Mouse (Mus musculus): ENCODE measurements around the gene Exoc3l2. TPM values are rescaled to one million over a fixed set of nuclear protein-coding genes. Genes with fewer than 3 reads are reported as not detected.

Exoc3l2 gene
- polyA plus RNA-seq, 1 experiment from 2014 or later: 0.19 TPM

GRCm38 (mm10) chr7:19460500-19460899, 2.6 kb upstream of the Exoc3l2 start:
- H3K4me1 ChIP-seq (replicated peaks; ENCODE audit: control insufficient read depth, insufficient read depth, low read length): peaks cover 30% of the 10 kb centered on the region
- H3K4me2 ChIP-seq (ENCODE audit: low read length): no peak overlapping the region
- no peak overlapping the region for H3K27ac ChIP-seq (ENCODE audit: low read length)
- no peak overlapping the region for H3K4me3 ChIP-seq (replicated peaks; ENCODE audit: low read length)
- peaks cover 2% of the 10 kb centered on the region; the same call in 1 of the 2 replicates for H3K36me3 ChIP-seq (ENCODE audit: control insufficient read depth, insufficient read depth)
- H3K27me3 ChIP-seq (replicated peaks; ENCODE audit: control insufficient read depth, insufficient read depth, low read length): no peaks in the 10 kb centered on the region; the same call in 1 of the 2 replicates
- WGBS: 81% methylated on average over 1 of the region's 1 CpGs
- no peak overlapping the region for H3K9ac ChIP-seq (replicated peaks; ENCODE audit: low read depth, low read length)
- H3K9me3 ChIP-seq (ENCODE audit: control insufficient read depth, low read length): no peaks in the 10 kb centered on the region
- ATAC-seq: no peak

GRCm38 (mm10) chr7:19461488-19461887, 1.6 kb upstream of the Exoc3l2 start:
- Histone ChIP-seq H3K27ac (ENCODE audit: low read length) (no peak overlapping the region), H3K4me2 (ENCODE audit: low read length) (no peak overlapping the region), H3K9ac (replicated peaks; ENCODE audit: low read depth, low read length) (no peak overlapping the region), H3K36me3 (ENCODE audit: control insufficient read depth, insufficient read depth) (no peaks in the 10 kb centered on the region), H3K27me3 (replicated peaks; ENCODE audit: control insufficient read depth, insufficient read depth, low read length) (no peaks in the 10 kb centered on the region; the same call in 1 of the 2 replicates), H3K9me3 (ENCODE audit: control insufficient read depth, low read length) (no peaks in the 10 kb centered on the region), H3K4me1 (replicated peaks; ENCODE audit: control insufficient read depth, insufficient read depth, low read length) (peaks cover 22% of the 10 kb centered on the region), H3K4me3 (replicated peaks; ENCODE audit: low read length) (no peak overlapping the region)
- no peak for ATAC-seq
- WGBS: 5% methylated on average over 6 of the region's 6 CpGs

DNA sequence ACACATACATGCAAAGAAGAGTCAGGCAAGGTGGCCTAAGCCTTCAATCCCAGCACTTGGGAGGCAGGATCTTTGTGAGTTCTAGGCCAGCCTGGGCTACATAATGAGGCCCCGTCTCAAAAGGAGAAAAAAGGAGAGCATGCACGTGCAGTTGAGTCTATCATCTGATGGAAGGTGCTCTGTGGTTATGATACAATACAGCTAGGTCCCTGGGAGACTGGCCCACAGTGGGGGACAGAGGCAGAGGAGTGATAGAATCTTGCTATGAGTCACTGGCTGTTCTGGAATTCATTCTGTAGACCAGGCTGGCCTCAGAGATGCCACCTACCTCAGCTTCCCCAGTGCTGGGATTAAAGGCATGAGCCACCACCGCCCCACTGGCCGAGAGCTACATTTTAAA, 688 bp upstream of the Exoc3l2 start:
- H3K36me3 ChIP-seq (ENCODE audit: control insufficient read depth, insufficient read depth): no peaks in the 10 kb centered on the region
- ATAC-seq: no peak
- peaks cover 7% of the 10 kb centered on the region for H3K27me3 ChIP-seq (replicated peaks; ENCODE audit: control insufficient read depth, insufficient read depth, low read length)
- 66% methylated on average over 4 of the region's 4 CpGs for WGBS
- H3K4me3 ChIP-seq (replicated peaks; ENCODE audit: low read length): no peak overlapping the region
- H3K4me1 ChIP-seq (replicated peaks; ENCODE audit: control insufficient read depth, insufficient read depth, low read length): peaks cover 12% of the 10 kb centered on the region
- no peak overlapping the region for H3K4me2 ChIP-seq (ENCODE audit: low read length)
- no peak overlapping the region for H3K27ac ChIP-seq (ENCODE audit: low read length)
- H3K9ac ChIP-seq (replicated peaks; ENCODE audit: low read depth, low read length): no peak overlapping the region
- H3K9me3 ChIP-seq (ENCODE audit: control insufficient read depth, low read length): no peaks in the 10 kb centered on the region

DNA sequence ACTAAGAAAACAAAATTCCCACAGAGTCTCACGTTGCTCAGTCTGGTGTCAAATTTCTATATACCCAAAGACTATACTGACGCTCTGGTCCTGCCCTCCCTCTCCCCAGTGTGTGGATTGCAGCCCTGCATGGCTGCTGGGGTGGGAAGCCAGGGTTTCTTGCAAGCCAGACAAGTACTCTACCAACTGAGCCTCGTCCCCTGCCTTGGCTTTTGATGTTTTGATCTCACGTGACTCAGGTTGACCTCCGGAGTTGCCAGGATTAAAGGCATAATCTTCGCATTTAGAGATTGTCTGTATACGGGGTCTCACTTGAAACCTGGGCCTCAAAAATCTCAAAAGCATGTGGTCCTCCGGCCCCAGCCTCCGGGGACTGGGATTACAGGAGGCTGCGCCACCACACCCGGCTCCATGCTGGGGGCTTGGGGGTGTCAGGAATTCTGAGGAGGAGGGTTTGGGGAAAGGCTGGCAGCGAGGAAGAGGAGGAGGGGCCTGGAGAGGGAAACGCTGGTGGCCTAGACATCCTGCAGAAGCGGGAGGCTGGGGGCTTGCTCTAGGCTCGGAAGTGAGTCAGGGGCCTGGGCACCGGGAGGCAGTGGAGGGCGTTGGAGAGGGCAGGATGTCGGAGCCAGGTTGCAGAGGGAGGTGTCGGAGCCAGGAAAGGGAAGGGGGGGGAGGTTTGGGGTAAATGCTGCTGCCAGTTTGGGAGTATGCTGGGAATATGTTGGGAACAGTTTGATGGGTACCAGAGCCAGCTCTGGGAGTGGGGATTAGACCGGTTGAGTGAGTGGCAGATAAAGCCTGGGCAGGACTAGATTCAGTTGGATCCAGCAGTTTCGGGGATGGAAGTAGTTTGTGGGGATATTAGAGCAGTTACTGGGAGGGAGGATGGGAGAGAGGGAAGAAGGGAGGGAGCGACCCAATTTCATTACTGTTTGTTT, 1.5 kb downstream of the Exoc3l2 start:
- WGBS: 9% methylated on average over 22 of the region's 22 CpGs
- H3K9ac ChIP-seq (replicated peaks; ENCODE audit: low read depth, low read length): no peak overlapping the region
- H3K27me3 ChIP-seq (replicated peaks; ENCODE audit: control insufficient read depth, insufficient read depth, low read length): peaks cover 21% of the 10 kb centered on the region

GRCm38 (mm10) chr7:19466602-19467145, 3.5 kb downstream of the Exoc3l2 start:
- H3K27me3 ChIP-seq (replicated peaks; ENCODE audit: control insufficient read depth, insufficient read depth, low read length): peaks cover 39% of the 10 kb centered on the region
- H3K27ac ChIP-seq (ENCODE audit: low read length): no peak overlapping the region
- no peaks in the 10 kb centered on the region for H3K9me3 ChIP-seq (ENCODE audit: control insufficient read depth, low read length)
- ATAC-seq: no peak
- 0 out of 2 replicates have a peak, but pooled peaks cover 2% of the 10 kb centered on the region for H3K4me1 ChIP-seq (replicated peaks; ENCODE audit: control insufficient read depth, insufficient read depth, low read length)
- H3K4me2 ChIP-seq (ENCODE audit: low read length): no peak overlapping the region
- no peak overlapping the region for H3K9ac ChIP-seq (replicated peaks; ENCODE audit: low read depth, low read length)
- H3K4me3 ChIP-seq (replicated peaks; ENCODE audit: low read length): no peak overlapping the region
- WGBS: 66% methylated on average over 5 of the region's 5 CpGs
- no peaks in the 10 kb centered on the region for H3K36me3 ChIP-seq (ENCODE audit: control insufficient read depth, insufficient read depth)

More for the DNA sequence above, 1.5 kb downstream of the Exoc3l2 start:
- 0 out of 2 replicates have a peak overlapping the region, but pooled peaks have one; percentile 14 for H3K4me2 ChIP-seq (ENCODE audit: low read length)
- no peak overlapping the region for H3K27ac ChIP-seq (ENCODE audit: low read length)
- H3K4me3 ChIP-seq (replicated peaks; ENCODE audit: low read length): no peak overlapping the region
- H3K4me1 ChIP-seq (replicated peaks; ENCODE audit: control insufficient read depth, insufficient read depth, low read length): peaks cover 4% of the 10 kb centered on the region
- no peaks in the 10 kb centered on the region for H3K9me3 ChIP-seq (ENCODE audit: control insufficient read depth, low read length)
- H3K36me3 ChIP-seq (ENCODE audit: control insufficient read depth, insufficient read depth): no peaks in the 10 kb centered on the region
- ATAC-seq: peak; percentile 47

- no peak overlapping the region for H3K4me2 ChIP-seq (ENCODE audit: low read length)
- 0 out of 2 replicates have a peak, but pooled peaks cover 2% of the 10 kb centered on the region for H3K4me1 ChIP-seq (replicated peaks; ENCODE audit: control insufficient read depth, insufficient read depth, low read length)
- peaks cover 48% of the 10 kb centered on the region for H3K27me3 ChIP-seq (replicated peaks; ENCODE audit: control insufficient read depth, insufficient read depth, low read length)
- no peak overlapping the region for H3K9ac ChIP-seq (replicated peaks; ENCODE audit: low read depth, low read length)
- no peaks in the 10 kb centered on the region for H3K36me3 ChIP-seq (ENCODE audit: control insufficient read depth, insufficient read depth)
- WGBS: 32% methylated on average over 6 of the region's 6 CpGs
- no peak for ATAC-seq
- H3K4me3 ChIP-seq (replicated peaks; ENCODE audit: low read length): no peak overlapping the region
- no peaks in the 10 kb centered on the region for H3K9me3 ChIP-seq (ENCODE audit: control insufficient read depth, low read length)
- no peak overlapping the region for H3K27ac ChIP-seq (ENCODE audit: low read length)
These were observed 4.5 kb downstream of the Exoc3l2 start for GRCm38 (mm10) chr7:19467638-19468037.

DNA sequence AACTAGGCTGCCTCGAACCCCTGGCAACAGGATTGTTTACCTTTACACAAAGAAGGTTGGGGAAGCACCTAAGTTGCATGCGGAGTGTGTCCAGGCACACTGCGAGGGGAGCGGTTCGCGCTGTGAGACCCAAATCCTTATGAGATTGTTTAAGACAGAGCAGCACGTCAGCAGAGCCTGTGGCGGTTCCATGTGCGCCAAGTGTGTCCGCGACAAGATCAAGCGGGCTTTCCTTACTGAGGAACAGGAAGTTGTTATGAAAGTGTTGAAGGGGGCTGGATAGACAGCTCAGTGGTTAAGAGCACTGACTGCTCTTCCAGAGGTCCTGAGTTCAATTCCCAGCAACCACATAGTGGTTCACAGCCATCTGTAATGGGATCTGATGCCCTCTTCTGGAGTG, 5.1 kb downstream of the Exoc3l2 start:
- peaks cover 54% of the 10 kb centered on the region for H3K27me3 ChIP-seq (replicated peaks; ENCODE audit: control insufficient read depth, insufficient read depth, low read length)
- H3K9ac ChIP-seq (replicated peaks; ENCODE audit: low read depth, low read length): no peak overlapping the region
- no peaks in the 10 kb centered on the region for H3K9me3 ChIP-seq (ENCODE audit: control insufficient read depth, low read length)
- H3K27ac ChIP-seq (ENCODE audit: low read length): no peak overlapping the region
- no peak overlapping the region for H3K4me3 ChIP-seq (replicated peaks; ENCODE audit: low read length)
- H3K4me1 ChIP-seq (replicated peaks; ENCODE audit: control insufficient read depth, insufficient read depth, low read length): 0 out of 2 replicates have a peak, but pooled peaks cover 2% of the 10 kb centered on the region
- 64% methylated on average over 12 of the region's 12 CpGs for WGBS
- no peak for ATAC-seq
- no peak overlapping the region for H3K4me2 ChIP-seq (ENCODE audit: low read length)
- no peaks in the 10 kb centered on the region for H3K36me3 ChIP-seq (ENCODE audit: control insufficient read depth, insufficient read depth)

DNA sequence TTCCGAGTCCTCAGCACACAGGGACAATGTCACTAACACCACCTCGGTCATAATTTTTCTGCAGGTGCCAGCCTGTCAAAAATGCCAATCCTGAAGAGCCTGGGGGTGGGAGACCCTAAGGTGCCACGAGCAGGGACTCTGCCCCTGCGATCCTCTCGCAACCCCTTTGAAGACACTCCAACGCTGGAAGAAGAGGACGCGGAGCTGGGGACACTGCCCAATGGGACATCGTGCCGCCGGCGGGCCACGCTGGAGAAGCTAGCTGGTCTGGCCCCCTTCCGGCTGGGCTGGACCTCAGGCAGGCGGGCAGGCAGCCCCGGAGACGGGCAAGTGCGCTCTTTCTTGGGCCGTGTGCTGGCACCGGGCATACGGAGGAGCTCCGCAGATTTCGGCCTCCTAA, 6.3 kb downstream of the Exoc3l2 start:
- ATAC-seq: no peak
- H3K36me3 ChIP-seq (ENCODE audit: control insufficient read depth, insufficient read depth): no peaks in the 10 kb centered on the region
- no peak overlapping the region for H3K4me3 ChIP-seq (replicated peaks; ENCODE audit: low read length)
- 19% methylated on average over 22 of the region's 23 CpGs for WGBS
- peaks cover 3% of the 10 kb centered on the region; the same call in 1 of the 2 replicates for H3K4me1 ChIP-seq (replicated peaks; ENCODE audit: control insufficient read depth, insufficient read depth, low read length)
- no peak overlapping the region for H3K4me2 ChIP-seq (ENCODE audit: low read length)
- no peak overlapping the region for H3K9ac ChIP-seq (replicated peaks; ENCODE audit: low read depth, low read length)
- H3K27ac ChIP-seq (ENCODE audit: low read length): no peak overlapping the region
- peaks cover 60% of the 10 kb centered on the region for H3K27me3 ChIP-seq (replicated peaks; ENCODE audit: control insufficient read depth, insufficient read depth, low read length)
- no peaks in the 10 kb centered on the region for H3K9me3 ChIP-seq (ENCODE audit: control insufficient read depth, low read length)

DNA sequence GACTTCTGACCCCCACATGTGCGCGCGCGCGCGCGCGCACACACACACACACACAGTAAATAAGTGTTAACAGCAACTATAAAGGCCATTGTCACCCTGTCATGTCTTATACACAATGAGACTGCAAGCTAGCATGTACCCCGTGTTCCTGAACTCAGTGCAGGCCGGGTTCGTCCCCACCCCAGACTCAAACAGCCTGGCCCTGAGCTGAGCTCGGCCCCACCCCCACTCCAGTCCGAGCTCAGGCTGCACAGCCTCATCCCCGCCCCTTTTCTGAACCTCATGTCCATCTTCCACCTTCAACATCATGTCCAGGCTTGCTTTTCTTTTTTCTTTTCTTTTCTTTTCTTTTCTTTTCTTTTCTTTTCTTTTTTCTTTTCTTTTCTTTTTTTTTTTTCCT, 7.2 kb downstream of the Exoc3l2 start:
- Histone ChIP-seq H3K27me3 (replicated peaks; ENCODE audit: control insufficient read depth, insufficient read depth, low read length) (peaks cover 63% of the 10 kb centered on the region), H3K9me3 (ENCODE audit: control insufficient read depth, low read length) (no peaks in the 10 kb centered on the region), H3K4me2 (ENCODE audit: low read length) (no peak overlapping the region), H3K4me1 (replicated peaks; ENCODE audit: control insufficient read depth, insufficient read depth, low read length) (peaks cover 3% of the 10 kb centered on the region; the same call in 1 of the 2 replicates), H3K9ac (replicated peaks; ENCODE audit: low read depth, low read length) (no peak overlapping the region), H3K27ac (ENCODE audit: low read length) (no peak overlapping the region), H3K4me3 (replicated peaks; ENCODE audit: low read length) (no peak overlapping the region), H3K36me3 (ENCODE audit: control insufficient read depth, insufficient read depth) (no peaks in the 10 kb centered on the region)
- WGBS: 12% methylated on average over 14 of the region's 14 CpGs
- no peak for ATAC-seq
